Mouse (Mus musculus): ENCODE measurements around the gene Ccl22. TPM values are rescaled to one million over a fixed set of nuclear protein-coding genes. Genes with fewer than 3 reads are reported as not detected.

Gene Ccl22
- polyA plus RNA-seq, 1 experiment from 2014 or later = not detected

DNA sequence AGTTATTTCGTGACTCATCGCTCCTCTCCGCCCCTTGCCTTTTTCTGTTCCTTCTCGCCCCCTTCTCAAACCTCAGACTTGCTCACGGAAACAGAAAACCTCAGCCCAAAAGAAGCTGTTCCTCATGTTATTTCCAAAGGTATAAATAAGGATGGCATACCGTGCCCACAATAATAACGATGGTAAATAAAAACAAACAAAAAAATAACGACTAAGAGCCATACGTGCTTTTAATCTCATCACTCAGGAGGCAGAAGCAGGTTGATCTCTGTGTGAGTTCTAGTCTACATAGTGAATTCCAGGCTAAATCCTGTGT is 40.8 kb upstream of the Ccl22 start:
- Histone ChIP-seq H3K4me2 (replicated peaks; ENCODE audit: low read depth, low read length) (peak overlapping the region; percentile 64), H3K9ac (replicated peaks; ENCODE audit: low read length) (peak overlapping the region; percentile 32), H3K4me1 (ENCODE audit: insufficient read depth, low read length) (no peaks in the 10 kb centered on the region), H3K36me3 (ENCODE audit: insufficient read depth, low read length) (no peaks in the 10 kb centered on the region), H3K27ac (ENCODE audit: low read length) (no peak overlapping the region), H3K4me3 (ENCODE audit: low read length) (peak overlapping the region; percentile 66), H3K27me3 (ENCODE audit: insufficient read depth, low read length) (no peaks in the 10 kb centered on the region), H3K9me3 (ENCODE audit: low read length) (no peaks in the 10 kb centered on the region)
- 18% methylated on average over 9 of the region's 9 CpGs for WGBS
- ATAC-seq (ENCODE audit: low FRiP score, low TSS enrichment) = no peak

- WGBS = 76% methylated on average over 10 of the region's 10 CpGs
- Histone ChIP-seq H3K27ac (ENCODE audit: low read length) (no peak overlapping the region), H3K27me3 (ENCODE audit: insufficient read depth, low read length) (no peaks in the 10 kb centered on the region), H3K4me3 (ENCODE audit: low read length) (no peak overlapping the region), H3K4me1 (ENCODE audit: insufficient read depth, low read length) (no peaks in the 10 kb centered on the region), H3K4me2 (replicated peaks; ENCODE audit: low read depth, low read length) (no peak overlapping the region), H3K9ac (replicated peaks; ENCODE audit: low read length) (no peak overlapping the region), H3K9me3 (ENCODE audit: low read length) (no peaks in the 10 kb centered on the region), H3K36me3 (ENCODE audit: insufficient read depth, low read length) (no peaks in the 10 kb centered on the region)
- ATAC-seq (ENCODE audit: low FRiP score, low TSS enrichment) = no peak
These were observed 39.7 kb upstream of the Ccl22 start for GRCm38 (mm10) chr8:94705581-94706245.

DNA sequence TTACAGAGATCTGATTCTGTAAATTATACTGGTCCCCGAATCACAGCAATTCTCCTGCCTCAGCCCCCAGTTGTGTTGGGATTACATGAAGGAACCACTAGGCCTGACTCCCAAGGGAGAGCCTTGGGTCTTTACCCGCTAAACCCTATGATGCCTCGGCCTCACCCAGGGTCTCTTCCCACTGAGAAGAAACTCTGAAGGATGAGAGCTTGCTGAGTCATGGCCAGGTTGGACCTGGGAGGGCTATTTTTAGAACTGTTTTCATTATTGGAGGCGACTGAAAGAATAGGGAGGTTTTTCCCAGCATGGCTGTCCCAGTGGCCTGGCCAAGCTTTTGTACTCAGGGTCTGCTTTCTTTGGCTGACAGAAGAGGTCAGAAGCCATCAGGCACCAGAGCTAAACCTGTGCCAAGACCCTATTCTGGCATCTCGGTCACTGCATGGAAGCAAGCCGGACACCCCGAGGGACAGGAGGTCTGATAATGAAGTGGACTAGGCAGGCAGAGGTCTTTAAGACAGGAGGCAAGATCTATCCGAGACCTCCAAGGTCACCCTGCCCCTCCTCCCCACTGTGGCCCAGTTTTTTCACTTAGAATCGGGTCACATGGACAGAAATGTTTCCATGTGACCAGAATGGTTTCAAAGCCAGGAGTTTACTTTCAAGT is 38.5 kb upstream of the Ccl22 start:
- H3K4me1 ChIP-seq (ENCODE audit: insufficient read depth, low read length) = no peaks in the 10 kb centered on the region
- WGBS = 67% methylated on average over 9 of the region's 9 CpGs
- ATAC-seq (ENCODE audit: low FRiP score, low TSS enrichment) = no peak

GRCm38 (mm10) chr8:94710336-94710735 is 35.1 kb upstream of the Ccl22 start:
- H3K27me3 ChIP-seq (ENCODE audit: insufficient read depth, low read length) = no peaks in the 10 kb centered on the region
- no peak for ATAC-seq (ENCODE audit: low FRiP score, low TSS enrichment)

More for the DNA sequence above, 38.5 kb upstream of the Ccl22 start:
- no peaks in the 10 kb centered on the region for H3K36me3 ChIP-seq (ENCODE audit: insufficient read depth, low read length)
- no peak overlapping the region for H3K27ac ChIP-seq (ENCODE audit: low read length)
- no peak overlapping the region for H3K4me3 ChIP-seq (ENCODE audit: low read length)
- H3K27me3 ChIP-seq (ENCODE audit: insufficient read depth, low read length) = no peaks in the 10 kb centered on the region
- H3K9me3 ChIP-seq (ENCODE audit: low read length) = no peaks in the 10 kb centered on the region
- no peak overlapping the region for H3K4me2 ChIP-seq (replicated peaks; ENCODE audit: low read depth, low read length)
- H3K9ac ChIP-seq (replicated peaks; ENCODE audit: low read length) = no peak overlapping the region

DNA sequence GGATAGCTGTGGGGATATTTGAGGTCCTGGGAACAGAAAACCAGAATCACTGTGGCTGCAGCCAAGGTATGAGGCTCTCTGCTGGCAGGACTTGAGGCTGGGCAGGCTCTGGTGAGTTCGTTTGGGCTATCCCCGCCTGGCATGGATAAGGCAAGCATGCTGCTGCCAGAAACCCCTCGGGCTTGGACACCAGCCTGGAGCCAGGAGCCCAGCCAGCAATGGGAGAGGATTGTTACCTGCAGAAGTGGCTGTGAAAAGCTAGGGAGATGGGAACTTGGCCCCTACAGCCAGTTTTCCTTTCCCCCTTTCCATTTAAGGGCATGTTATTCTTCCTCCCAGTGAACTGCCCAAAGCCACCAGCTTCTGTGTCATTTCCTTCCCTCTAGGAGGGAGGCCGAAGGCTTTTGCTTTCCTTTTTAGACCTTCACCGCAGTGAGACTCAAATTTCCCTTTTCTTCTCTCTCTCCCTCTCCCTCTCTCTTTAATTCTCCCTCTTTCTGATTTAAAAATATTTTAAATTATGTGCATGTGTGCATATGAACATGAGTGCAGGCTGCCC is 34.2 kb upstream of the Ccl22 start:
- H3K27me3 ChIP-seq (ENCODE audit: insufficient read depth, low read length) = no peaks in the 10 kb centered on the region
- H3K4me1 ChIP-seq (ENCODE audit: insufficient read depth, low read length) = no peaks in the 10 kb centered on the region
- no peaks in the 10 kb centered on the region for H3K9me3 ChIP-seq (ENCODE audit: low read length)
- no peak overlapping the region for H3K4me2 ChIP-seq (replicated peaks; ENCODE audit: low read depth, low read length)
- no peak for ATAC-seq (ENCODE audit: low FRiP score, low TSS enrichment)
- WGBS = 45% methylated on average over 5 of the region's 5 CpGs
- H3K4me3 ChIP-seq (ENCODE audit: low read length) = no peak overlapping the region
- peak overlapping the region; percentile 37; the same call in 1 of the 2 replicates for H3K27ac ChIP-seq (ENCODE audit: low read length)
- H3K9ac ChIP-seq (replicated peaks; ENCODE audit: low read length) = no peak overlapping the region
- no peaks in the 10 kb centered on the region for H3K36me3 ChIP-seq (ENCODE audit: insufficient read depth, low read length)

More at GRCm38 (mm10) chr8:94710336-94710735, 35.1 kb upstream of the Ccl22 start:
- Histone ChIP-seq H3K9me3 (ENCODE audit: low read length) (no peaks in the 10 kb centered on the region), H3K36me3 (ENCODE audit: insufficient read depth, low read length) (no peaks in the 10 kb centered on the region), H3K9ac (replicated peaks; ENCODE audit: low read length) (no peak overlapping the region), H3K27ac (ENCODE audit: low read length) (no peak overlapping the region), H3K4me1 (ENCODE audit: insufficient read depth, low read length) (no peaks in the 10 kb centered on the region), H3K4me2 (replicated peaks; ENCODE audit: low read depth, low read length) (no peak overlapping the region), H3K4me3 (ENCODE audit: low read length) (no peak overlapping the region)
- WGBS = 65% methylated on average over 8 of the region's 8 CpGs

DNA sequence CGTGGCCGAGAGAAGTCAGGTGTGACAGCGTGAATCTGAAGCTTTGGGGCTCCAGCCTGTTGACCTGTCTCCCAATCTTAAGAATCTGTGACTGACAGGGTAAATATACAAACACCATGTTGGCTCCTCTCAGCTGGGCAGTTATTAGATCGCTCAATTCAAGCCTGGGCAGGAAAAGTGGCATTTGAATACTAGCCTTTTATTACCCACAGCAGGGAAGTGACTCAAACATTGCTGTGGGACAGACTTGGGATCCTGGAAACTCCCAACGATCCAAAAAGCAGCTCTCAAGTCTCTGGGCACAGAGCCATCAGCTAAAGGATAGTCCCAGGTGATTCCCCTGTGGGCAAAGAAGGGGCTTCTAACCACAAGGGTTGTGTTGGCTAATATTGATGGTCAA is 30.8 kb upstream of the Ccl22 start:
- ATAC-seq (ENCODE audit: low FRiP score, low TSS enrichment) = no peak
- Histone ChIP-seq H3K4me1 (ENCODE audit: insufficient read depth, low read length) (no peaks in the 10 kb centered on the region), H3K27me3 (ENCODE audit: insufficient read depth, low read length) (no peaks in the 10 kb centered on the region), H3K9ac (replicated peaks; ENCODE audit: low read length) (no peak overlapping the region), H3K36me3 (ENCODE audit: insufficient read depth, low read length) (no peaks in the 10 kb centered on the region), H3K27ac (ENCODE audit: low read length) (no peak overlapping the region), H3K4me2 (replicated peaks; ENCODE audit: low read depth, low read length) (no peak overlapping the region), H3K9me3 (ENCODE audit: low read length) (no peaks in the 10 kb centered on the region), H3K4me3 (ENCODE audit: low read length) (no peak overlapping the region)
- WGBS = 60% methylated on average over 5 of the region's 5 CpGs

DNA sequence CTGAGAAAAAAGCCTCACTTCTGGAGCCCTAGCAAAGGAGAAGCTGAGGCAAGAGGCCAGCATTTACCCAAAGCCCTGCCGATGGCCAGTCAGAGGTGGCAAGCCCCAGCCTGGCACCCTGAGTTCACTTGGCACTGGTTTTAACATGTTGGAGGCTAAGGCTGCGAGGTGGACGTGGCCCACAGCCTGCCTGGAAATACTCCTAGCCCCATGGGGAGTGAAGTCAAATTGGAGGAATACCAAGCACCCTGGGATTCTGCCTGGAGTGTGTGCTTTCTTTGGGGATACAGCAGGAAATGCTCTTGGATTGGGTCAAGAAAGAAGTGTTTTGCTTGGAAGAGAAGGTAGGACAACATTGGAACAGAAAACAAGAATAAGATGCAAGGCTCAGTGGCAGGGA is 29.5 kb upstream of the Ccl22 start:
- no peak overlapping the region for H3K4me2 ChIP-seq (replicated peaks; ENCODE audit: low read depth, low read length)
- ATAC-seq (ENCODE audit: low FRiP score, low TSS enrichment) = no peak
- H3K9me3 ChIP-seq (ENCODE audit: low read length) = no peaks in the 10 kb centered on the region
- no peak overlapping the region for H3K27ac ChIP-seq (ENCODE audit: low read length)
- no peak overlapping the region for H3K4me3 ChIP-seq (ENCODE audit: low read length)
- no peaks in the 10 kb centered on the region for H3K4me1 ChIP-seq (ENCODE audit: insufficient read depth, low read length)
- H3K27me3 ChIP-seq (ENCODE audit: insufficient read depth, low read length) = no peaks in the 10 kb centered on the region
- H3K9ac ChIP-seq (replicated peaks; ENCODE audit: low read length) = no peak overlapping the region
- 74% methylated on average over 3 of the region's 3 CpGs for WGBS
- no peaks in the 10 kb centered on the region for H3K36me3 ChIP-seq (ENCODE audit: insufficient read depth, low read length)

DNA sequence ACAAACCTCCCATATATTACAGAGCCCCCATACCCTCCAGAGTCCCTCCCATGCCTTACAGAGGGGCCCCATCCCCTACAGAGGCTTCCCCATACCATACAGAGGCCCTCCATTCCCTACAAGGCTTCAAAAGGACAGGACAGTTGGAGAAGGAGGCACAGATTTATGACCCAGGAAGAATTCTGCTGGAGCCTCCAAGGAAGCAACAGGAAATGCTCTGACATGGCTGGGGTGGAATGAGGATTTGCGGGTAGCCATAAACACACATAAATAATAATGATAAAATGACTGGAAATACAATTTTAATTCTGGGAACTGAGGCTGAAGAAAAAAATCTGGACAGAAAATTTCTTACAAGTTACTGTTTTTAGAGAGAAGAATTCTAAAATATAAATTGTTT is 28.5 kb upstream of the Ccl22 start:
- ATAC-seq (ENCODE audit: low FRiP score, low TSS enrichment) = peak; percentile 76; the same call in 1 of the 2 replicates
- Histone ChIP-seq H3K9ac (replicated peaks; ENCODE audit: low read length) (no peak overlapping the region), H3K4me3 (ENCODE audit: low read length) (no peak overlapping the region), H3K27ac (ENCODE audit: low read length) (peak overlapping the region; percentile 33; the same call in 1 of the 2 replicates), H3K36me3 (ENCODE audit: insufficient read depth, low read length) (no peaks in the 10 kb centered on the region), H3K4me1 (ENCODE audit: insufficient read depth, low read length) (no peaks in the 10 kb centered on the region), H3K9me3 (ENCODE audit: low read length) (no peaks in the 10 kb centered on the region), H3K27me3 (ENCODE audit: insufficient read depth, low read length) (no peaks in the 10 kb centered on the region), H3K4me2 (replicated peaks; ENCODE audit: low read depth, low read length) (no peak overlapping the region)
- 57% methylated on average over 1 of the region's 1 CpGs for WGBS

DNA sequence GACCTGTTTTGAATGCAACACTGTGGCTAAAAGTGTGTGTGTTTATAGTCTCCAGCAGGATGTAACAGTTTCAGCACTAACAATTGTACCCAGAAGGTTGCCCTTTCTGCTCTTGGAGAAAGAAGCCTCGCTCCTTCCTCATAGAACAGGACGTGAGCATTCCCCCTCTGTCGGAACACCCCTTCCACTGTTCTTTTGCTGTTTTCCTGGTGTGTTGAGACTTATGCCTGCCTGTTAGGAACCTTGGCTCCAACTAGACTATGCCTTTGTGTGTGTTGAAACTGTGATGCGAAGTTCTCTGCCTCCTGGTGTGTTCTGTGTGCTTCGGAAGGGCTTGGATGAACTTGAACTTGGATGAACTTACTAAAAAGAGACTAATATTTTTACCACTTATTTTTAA is 19.4 kb upstream of the Ccl22 start:
- H3K36me3 ChIP-seq (ENCODE audit: insufficient read depth, low read length) = no peaks in the 10 kb centered on the region
- ATAC-seq (ENCODE audit: low FRiP score, low TSS enrichment) = no peak
- H3K27me3 ChIP-seq (ENCODE audit: insufficient read depth, low read length) = no peaks in the 10 kb centered on the region
- H3K4me1 ChIP-seq (ENCODE audit: insufficient read depth, low read length) = no peaks in the 10 kb centered on the region
- no peak overlapping the region for H3K4me3 ChIP-seq (ENCODE audit: low read length)
- no peak overlapping the region for H3K9ac ChIP-seq (replicated peaks; ENCODE audit: low read length)
- H3K27ac ChIP-seq (ENCODE audit: low read length) = 0 out of 2 replicates have a peak overlapping the region, but pooled peaks have one; percentile 46
- WGBS = 82% methylated on average over 5 of the region's 5 CpGs
- H3K4me2 ChIP-seq (replicated peaks; ENCODE audit: low read depth, low read length) = no peak overlapping the region
- H3K9me3 ChIP-seq (ENCODE audit: low read length) = no peaks in the 10 kb centered on the region

GRCm38 (mm10) chr8:94729301-94729700 is 16.1 kb upstream of the Ccl22 start:
- Histone ChIP-seq H3K36me3 (ENCODE audit: insufficient read depth, low read length) (no peaks in the 10 kb centered on the region), H3K27ac (ENCODE audit: low read length) (no peak overlapping the region), H3K27me3 (ENCODE audit: insufficient read depth, low read length) (no peaks in the 10 kb centered on the region), H3K9ac (replicated peaks; ENCODE audit: low read length) (no peak overlapping the region), H3K4me1 (ENCODE audit: insufficient read depth, low read length) (no peaks in the 10 kb centered on the region), H3K4me2 (replicated peaks; ENCODE audit: low read depth, low read length) (no peak overlapping the region), H3K4me3 (ENCODE audit: low read length) (no peak overlapping the region), H3K9me3 (ENCODE audit: low read length) (no peaks in the 10 kb centered on the region)
- ATAC-seq (ENCODE audit: low FRiP score, low TSS enrichment) = no peak
- WGBS = 26% methylated on average over 4 of the region's 4 CpGs

Measured in kidney, embryonic 16.5 days (tissue).